Comparison of ENCODE assay signal across 21 mouse cellular contexts in genomic region chr6:45559724-45560123, GRCm38 (mm10).
DNase-seq lines count a peak whose midpoint lies in the region; ATAC-seq lines count a peak whose summit lies in the region.
"Had no signal": no experiment of that assay in that cellular context is flagged by ENCODE, and none has a peak within 500 bp of the region (broad histone marks: within the 10 kb centered on the region; RNA-seq: fewer than 3 reads in every experiment).

No protein-coding gene starts in this region.

- peak; percentile 99 for ATAC-seq in frontal cortex, adult (ENCODE audit: low TSS enrichment)
- ATAC-seq: activated CD4-positive, CD25-positive, alpha-beta regulatory T cell, adult 4 months; CD4-positive, CD25-positive, alpha-beta regulatory T cell, adult 4 months; Patski had no signal

- intact Hi-C loops in left cerebral cortex, postnatal 10 days (cut with DNase I), result no loop called here

- DNase-seq in frontal cortex, postnatal 10 days (ENCODE audit: low spot score in 2 of 2), result no peak
- DNase-seq in left cerebral cortex, adult 11 months (ENCODE audit: low spot score), result peak; percentile 1
- DNase-seq in left cerebral cortex, postnatal 10 days (ENCODE audit: extremely low spot score in 1 of 2, low spot score in 2 of 2), result no peak
- DNase-seq in brain, adult 2 months (ENCODE audit: low read depth, low spot score), result peak; percentile 44
- DNase-seq in telencephalon, adult 2 months (ENCODE audit: low read depth, low spot score), result peak; percentile 41
- DNase-seq in kidney, adult 11 months, result no peak
- DNase-seq in urinary bladder, adult 18-20 months (ENCODE audit: low spot score in 2 of 2), result no peak
- DNase-seq: adrenal gland, adult 2 months; adrenal gland, adult 8-10 months; adrenal gland, postnatal 10 days; adrenal gland, postnatal 14 days; adrenal gland, postnatal 25 days; adrenal gland, postnatal 36 days; B cell, adult 2 months; cerebellum, adult 11 months; cerebellum, adult 11-12 months; cerebellum, adult 18-20 months had no signal

Comparison
In these comparisons a context has a peak if more than half of its experiments do, and no peak if none do; other contexts are left out.
1. DNase-seq: peak in left cerebral cortex, adult 11 months (single experiment), brain, adult 2 months (single experiment) and telencephalon, adult 2 months (single experiment); none in frontal cortex, postnatal 10 days (0 of 2), left cerebral cortex, postnatal 10 days (0 of 2), kidney, adult 11 months (single experiment) and urinary bladder, adult 18-20 months (0 of 2).